Mouse (Mus musculus): ENCODE measurements around the gene Tab3.

DNA sequence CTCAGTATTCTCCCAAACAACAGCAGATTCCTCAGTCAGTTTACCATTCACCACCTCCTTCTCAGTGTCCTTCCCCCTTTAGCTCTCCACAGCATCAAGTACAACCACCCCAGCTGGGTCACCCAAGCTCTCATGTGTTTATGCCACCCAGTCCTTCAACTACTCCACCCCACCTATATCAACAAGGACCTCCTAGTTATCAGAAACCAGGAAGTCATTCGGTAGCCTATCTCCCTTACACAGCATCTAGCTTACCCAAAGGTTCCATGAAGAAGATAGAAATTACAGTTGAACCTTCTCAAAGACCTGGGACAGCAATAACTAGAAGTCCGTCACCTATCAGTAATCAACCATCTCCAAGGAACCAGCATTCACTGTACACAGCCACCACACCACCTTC lies 40.9 kb downstream of the Tab3 start:
- TF ChIP-seq GATA1 (IDR thresholded peaks at IDR 0.05; ENCODE audit: borderline replicate concordance, low read length): no peak
- TF ChIP-seq FLI1 (IDR thresholded peaks at IDR 0.05; ENCODE audit: low read length): no peak

Measured in megakaryocyte, embryonic 14.5 days (primary cell).